Mouse (Mus musculus) megakaryocyte, embryonic 14.5 days (primary cell): Measurements from ENCODE around the gene Nectin4.

ENCODE experiments used
- FLI1 ChIP-seq: IDR thresholded peaks from 2 replicates; pipeline ENCODE4 v1.6.1; 2012; ENCODE audit warnings: low read length, inconsistent platforms, mixed read lengths
- GATA1 ChIP-seq: IDR thresholded peaks from 3 replicates; pipeline ENCODE4 v1.6.1; 2012; ENCODE audit warnings: mixed read lengths, low read length, inconsistent platforms, borderline replicate concordance

- TF ChIP-seq GATA1 (no peak), FLI1 (no peak)
Measured at GRCm38 (mm10) chr1:171360656-171361055, 9.2 kb upstream of the Nectin4 start, which contains the start of gene Klhdc9.
